Mouse (Mus musculus) limb, embryonic 12.5 days (tissue): ENCODE data around the gene Tpd52l1. TPM values are rescaled to one million over a fixed set of nuclear protein-coding genes. Genes with fewer than 3 reads are reported as not detected.

Experiments
- ATAC-seq: fragments of 200-750 bp; cut with Nextera tagmentation; 2 replicates; pipeline ENCODE4 v1.8.0; 2017; ENCODE audit warnings: low read depth, moderate TSS enrichment; ENCODE audit not compliant: insufficient number of reproducible peaks, insufficient read depth, low FRiP score, low TSS enrichment
- H3K27ac ChIP-seq: fragments of 300-500 bp; sonication (generic); 2 replicates; pipeline ENCODE4 v1.5.1; 2016; ENCODE audit warnings: mild to moderate bottlenecking, moderate library complexity
- H3K27me3 ChIP-seq: fragments of 300-500 bp; sonication (generic); 2 replicates; pipeline ENCODE4 v1.6.1; 2016; ENCODE audit warnings: mild to moderate bottlenecking, moderate library complexity
- H3K36me3 ChIP-seq: fragments of 300-500 bp; sonication (generic); 2 replicates; pipeline ENCODE4 v1.6.1; 2016; ENCODE audit warnings: mild to moderate bottlenecking, moderate library complexity
- H3K4me1 ChIP-seq: fragments of 300-500 bp; sonication (generic); replicated peaks from 2 replicates; pipeline ENCODE4 v1.6.1; 2016
- H3K4me2 ChIP-seq: fragments of 300-500 bp; sonication (generic); 2 replicates; pipeline ENCODE4 v1.6.1; 2016; ENCODE audit warnings: mild to moderate bottlenecking, moderate library complexity
- H3K4me3 ChIP-seq: fragments of 300-500 bp; sonication (generic); replicated peaks from 2 replicates; pipeline ENCODE4 v1.5.1; 2016; ENCODE audit warnings: mild to moderate bottlenecking
- H3K9ac ChIP-seq: fragments of 300-500 bp; sonication (generic); replicated peaks from 2 replicates; pipeline ENCODE4 v1.6.1; 2016; ENCODE audit warnings: mild to moderate bottlenecking, moderate library complexity
- H3K9me3 ChIP-seq: fragments of 300-500 bp; sonication (generic); 2 replicates; pipeline ENCODE4 v1.6.1; 2016; ENCODE audit warnings: mild to moderate bottlenecking, moderate library complexity
- WGBS: fragments of 180-500 bp; shearing (Covaris S2); methylation state at CpG from one replicate; pipeline ENCODE4 v1.1.7; 2016; 5-methylcytosine and 5-hydroxymethylcytosine counted together
- polyA plus RNA-seq: library from polyadenylated mRNA; unstranded; fragments of >200 nt; fragmentation: Nextera tagmentation; extraction: Ambion mirVana; gene quantifications from 2 replicates; pipeline ENCODE4 v1.2.1, GENCODE M21; 2016

Gene Tpd52l1
- polyA plus RNA-seq, 1 experiment from 2014 or later = 40.9 TPM

DNA sequence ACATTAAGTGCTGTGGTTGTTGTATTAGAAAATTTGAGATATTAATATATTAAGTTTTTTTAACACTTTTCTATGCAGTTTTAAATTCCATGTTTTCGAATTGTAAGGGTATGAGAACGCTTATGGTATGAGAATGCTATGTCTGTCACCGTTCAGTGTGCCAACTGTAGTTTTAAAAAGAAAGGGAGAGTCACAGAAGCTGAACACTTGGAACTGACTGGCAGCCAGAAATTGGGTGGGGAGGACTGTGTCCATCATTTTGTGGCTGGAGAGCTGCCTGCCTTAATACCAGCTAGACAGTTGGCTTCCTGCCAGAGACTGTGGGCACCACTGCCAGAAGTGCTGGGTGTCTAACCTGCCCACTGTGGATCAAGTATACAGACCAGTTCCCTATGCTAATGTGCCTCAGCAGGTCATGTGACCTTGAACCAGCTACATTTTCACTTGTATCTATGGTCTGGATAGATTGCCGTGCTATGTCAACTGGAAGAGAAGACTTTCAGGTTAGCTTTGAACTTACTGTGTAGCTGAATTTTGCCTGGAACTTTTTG lies 114.5 kb downstream of the Tpd52l1 start:
- Histone ChIP-seq H3K27ac (no peak overlapping the region), H3K36me3 (peaks cover 25% of the 10 kb centered on the region), H3K9ac (no peak overlapping the region), H3K4me2 (no peak overlapping the region), H3K27me3 (no peaks in the 10 kb centered on the region), H3K4me3 (no peak overlapping the region), H3K4me1 (no peaks in the 10 kb centered on the region), H3K9me3 (no peaks in the 10 kb centered on the region)
- ATAC-seq = no peak
- 86% methylated on average over 4 of the region's 4 CpGs for WGBS

DNA sequence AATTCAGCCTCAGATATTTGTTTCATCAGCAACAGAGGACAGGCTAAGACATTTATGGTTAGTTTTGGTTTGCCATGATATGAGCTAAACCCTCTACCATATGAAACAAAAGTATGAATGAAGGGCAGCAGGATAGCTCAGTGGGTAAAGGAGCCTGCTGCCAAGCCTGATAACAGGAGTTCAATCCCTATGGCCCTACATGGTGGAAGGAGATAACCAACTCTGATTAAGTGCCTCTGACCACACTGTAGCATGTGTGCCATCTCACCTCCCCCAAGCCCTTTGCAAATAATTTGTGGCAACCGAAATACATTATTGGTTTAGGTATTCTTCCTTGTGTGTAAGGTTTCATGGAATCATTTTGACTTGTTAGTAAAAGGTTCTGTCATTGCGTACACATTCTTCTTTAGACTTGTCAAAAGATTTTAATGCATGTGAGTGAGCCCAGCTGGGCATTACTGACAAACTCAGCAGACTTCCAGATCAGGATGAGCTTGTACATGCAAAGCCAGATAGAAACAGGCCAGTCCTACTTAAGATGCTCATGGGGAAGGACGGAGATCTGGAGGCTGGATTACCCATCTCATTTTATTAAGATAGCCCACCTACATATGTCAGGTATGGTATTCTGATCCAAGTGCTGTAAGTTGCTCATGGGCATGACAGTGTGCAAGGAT lies 115.3 kb downstream of the Tpd52l1 start:
- no peak overlapping the region for H3K4me2 ChIP-seq
- H3K27me3 ChIP-seq = no peaks in the 10 kb centered on the region
- H3K4me1 ChIP-seq = no peaks in the 10 kb centered on the region
- peaks cover 33% of the 10 kb centered on the region for H3K36me3 ChIP-seq
- 88% methylated on average over 3 of the region's 3 CpGs for WGBS
- H3K9me3 ChIP-seq = no peaks in the 10 kb centered on the region
- H3K27ac ChIP-seq = no peak overlapping the region
- H3K4me3 ChIP-seq = no peak overlapping the region
- H3K9ac ChIP-seq = no peak overlapping the region
- no peak for ATAC-seq

DNA sequence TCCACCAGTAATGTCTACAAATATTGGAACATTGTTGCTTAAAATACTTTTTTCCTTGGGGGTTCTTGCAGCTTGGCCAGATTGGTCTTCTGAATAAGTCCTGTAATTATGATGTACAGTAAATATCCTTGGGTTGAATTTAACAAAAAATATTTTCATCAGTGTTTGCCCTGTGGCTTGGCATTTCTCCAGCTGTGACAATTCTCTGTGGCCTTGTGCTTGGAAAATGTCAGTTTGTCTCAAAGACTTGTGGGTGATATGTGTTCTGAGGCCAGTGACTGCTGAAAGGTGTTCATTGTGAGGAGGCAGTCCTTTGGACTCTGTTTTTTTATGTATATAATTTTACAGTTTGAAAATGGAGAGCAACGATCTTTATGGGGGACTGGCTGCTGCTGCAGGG lies 116.3 kb downstream of the Tpd52l1 start:
- no peak for ATAC-seq
- WGBS = 69% methylated on average over 1 of the region's 1 CpGs

DNA sequence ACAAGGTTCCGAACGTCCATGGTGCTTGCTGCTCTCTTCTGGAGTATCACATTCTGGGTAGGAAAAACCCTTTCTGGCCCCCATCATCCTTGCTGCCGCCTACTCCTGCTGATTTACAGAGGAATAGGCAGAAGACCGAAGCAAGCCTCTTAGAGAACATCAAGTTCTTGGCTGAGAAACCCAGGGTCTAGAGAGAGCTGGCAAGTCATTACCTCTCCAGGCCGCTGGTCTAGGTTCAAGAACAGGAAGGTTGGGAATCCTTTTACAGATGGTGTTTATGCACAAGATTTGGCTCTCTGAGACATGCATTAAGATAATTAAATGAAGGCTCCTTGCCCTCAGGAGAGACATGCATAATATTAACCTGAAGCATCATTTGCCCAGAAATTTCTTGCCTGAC lies 127.3 kb downstream of the Tpd52l1 start:
- Histone ChIP-seq H3K27ac (no peak overlapping the region), H3K4me2 (no peak overlapping the region), H3K9ac (no peak overlapping the region), H3K27me3 (no peaks in the 10 kb centered on the region), H3K4me1 (peaks cover 6% of the 10 kb centered on the region), H3K9me3 (0 out of 2 replicates have a peak, but pooled peaks cover under 1% of the 10 kb centered on the region), H3K4me3 (no peak overlapping the region), H3K36me3 (peaks cover 49% of the 10 kb centered on the region)
- 76% methylated on average over 5 of the region's 5 CpGs for WGBS
- no peak for ATAC-seq

More for the DNA sequence above, 116.3 kb downstream of the Tpd52l1 start:
- Histone ChIP-seq H3K4me2 (no peak overlapping the region), H3K27ac (no peak overlapping the region), H3K9me3 (no peaks in the 10 kb centered on the region), H3K4me3 (no peak overlapping the region), H3K36me3 (peaks cover 33% of the 10 kb centered on the region), H3K27me3 (no peaks in the 10 kb centered on the region), H3K9ac (no peak overlapping the region), H3K4me1 (no peaks in the 10 kb centered on the region)

DNA sequence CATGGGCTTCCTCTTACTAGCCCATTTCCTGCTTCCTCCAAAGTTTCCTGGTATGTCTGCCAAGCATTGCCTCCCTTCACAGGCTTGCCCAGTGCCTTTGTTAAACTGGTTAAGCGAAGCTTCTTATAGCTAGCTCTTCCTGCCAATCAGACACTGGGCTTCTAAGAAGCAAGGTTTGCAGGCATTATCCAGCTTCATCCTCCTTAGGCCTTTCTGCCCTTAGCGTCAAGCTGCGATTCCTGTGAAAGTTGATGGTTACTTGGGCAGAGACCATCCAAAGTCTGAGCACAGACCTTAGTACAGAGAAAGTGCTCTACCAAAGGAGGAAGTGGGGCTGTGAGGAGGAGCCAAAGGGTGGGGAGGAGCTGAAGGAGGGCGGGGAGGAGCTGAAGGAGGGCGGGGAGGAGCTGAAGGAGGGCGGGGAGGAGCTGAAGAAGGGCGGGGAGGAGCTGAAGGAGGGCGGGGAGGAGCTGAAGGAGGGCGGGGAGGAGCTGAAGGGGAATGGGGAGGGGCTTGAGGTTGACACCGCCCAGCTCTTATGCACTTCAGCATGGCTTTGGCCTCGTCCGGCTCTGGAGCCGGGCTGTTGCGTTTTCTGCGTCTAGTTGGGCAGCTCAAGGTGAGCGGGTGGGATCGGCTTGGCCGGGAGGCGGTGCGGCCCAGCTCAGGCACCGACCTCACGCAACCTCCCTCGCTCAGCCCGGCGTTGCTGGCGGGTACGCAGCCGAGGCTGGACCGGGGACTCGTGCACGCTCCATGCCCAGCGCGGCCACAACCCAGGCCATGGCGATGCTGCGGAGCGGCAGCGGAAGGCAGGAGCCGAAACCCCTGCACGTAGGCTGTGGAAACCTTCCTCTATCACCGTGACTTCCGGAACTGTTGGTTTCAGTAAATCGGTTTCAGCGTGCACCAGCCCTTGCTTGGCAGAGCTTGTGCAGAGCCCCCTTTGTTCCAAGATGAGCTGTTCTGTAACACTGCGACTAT lies 132.6 kb downstream of the Tpd52l1 start, which contains the start of gene Hddc2:
TSS of gene Hddc2 (plus strand) at position 519 of the 984 bp plus-strand sequence.
- H3K9ac ChIP-seq = peak within 1 kb of the TSS; percentile 77
- ATAC-seq = peak; percentile 94
- H3K4me1 ChIP-seq = peaks cover 6% of the 10 kb centered on the region
- no peaks in the 10 kb centered on the region for H3K9me3 ChIP-seq
- peaks cover 19% of the 10 kb centered on the region for H3K36me3 ChIP-seq
- WGBS = 3% methylated on average over 43 of the region's 44 CpGs
- H3K4me3 ChIP-seq = peak within 1 kb of the TSS; percentile 62
- peak within 1 kb of the TSS; percentile 94 for H3K27ac ChIP-seq
- H3K4me2 ChIP-seq = peak within 1 kb of the TSS; percentile 63
- no peaks in the 10 kb centered on the region for H3K27me3 ChIP-seq

DNA sequence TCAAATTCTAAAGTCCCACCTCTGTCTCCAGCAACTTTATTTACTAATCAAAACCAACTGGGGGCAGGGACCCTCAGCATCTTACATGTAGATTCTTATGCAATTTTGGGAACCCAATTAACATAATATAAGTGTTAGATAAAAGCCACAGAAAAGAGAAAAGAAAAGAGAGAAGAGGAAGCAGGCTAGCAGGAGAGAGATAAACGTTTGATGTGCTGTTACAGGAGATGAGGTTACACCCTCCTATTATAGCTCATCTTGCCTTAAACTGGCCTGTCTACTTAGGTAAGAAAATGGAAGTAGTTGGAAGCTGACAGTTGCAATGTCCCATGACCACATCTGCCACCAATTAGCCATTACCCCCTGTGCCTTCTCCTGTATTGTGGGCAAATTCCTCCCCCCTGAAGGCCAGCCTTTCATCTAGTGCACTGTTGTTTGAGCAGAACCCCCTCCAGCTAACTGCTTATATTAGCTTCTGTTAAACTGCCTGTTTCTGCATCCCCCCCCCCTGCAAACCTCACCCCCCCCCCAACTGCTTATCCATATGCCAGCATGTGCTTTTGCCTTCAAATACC lies 138.6 kb downstream of the Tpd52l1 start:
- no peak overlapping the region for H3K27ac ChIP-seq
- H3K4me3 ChIP-seq = no peak overlapping the region
- WGBS = 3% methylated on average over 1 of the region's 1 CpGs
- H3K9me3 ChIP-seq = no peaks in the 10 kb centered on the region
- H3K4me1 ChIP-seq = peaks cover 9% of the 10 kb centered on the region
- no peak overlapping the region for H3K4me2 ChIP-seq
- no peaks in the 10 kb centered on the region for H3K36me3 ChIP-seq
- no peak overlapping the region for H3K9ac ChIP-seq
- 0 out of 2 replicates have a peak, but pooled peaks cover 4% of the 10 kb centered on the region for H3K27me3 ChIP-seq
- ATAC-seq = no peak

DNA sequence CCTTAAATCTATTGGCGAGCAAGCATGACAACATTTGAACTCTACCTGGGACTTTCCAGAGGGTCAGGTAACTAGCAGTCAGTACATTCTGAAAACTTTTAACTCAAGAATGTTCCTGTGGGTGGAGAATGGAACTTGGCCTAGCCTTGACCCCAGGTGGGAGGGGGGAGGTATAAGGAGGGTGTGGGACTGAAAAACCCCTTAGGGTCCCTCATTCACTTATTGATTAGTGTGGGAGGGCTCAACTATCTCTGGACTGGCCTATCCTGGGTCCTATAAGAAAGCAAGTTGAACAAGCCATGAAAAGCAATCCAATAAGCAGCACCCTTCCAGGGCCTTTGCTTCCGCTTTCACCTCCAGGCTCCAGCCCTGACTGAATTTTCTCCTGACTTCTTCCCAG lies 142.3 kb downstream of the Tpd52l1 start:
- no peak overlapping the region for H3K4me3 ChIP-seq
- H3K9ac ChIP-seq = no peak overlapping the region
- no peak overlapping the region for H3K4me2 ChIP-seq
- H3K9me3 ChIP-seq = no peaks in the 10 kb centered on the region
- no peak overlapping the region for H3K27ac ChIP-seq
- no peak for ATAC-seq
- peaks cover 26% of the 10 kb centered on the region for H3K4me1 ChIP-seq
- H3K36me3 ChIP-seq = no peaks in the 10 kb centered on the region
- 0 out of 2 replicates have a peak, but pooled peaks cover 4% of the 10 kb centered on the region for H3K27me3 ChIP-seq
- WGBS = 93% methylated on average over 2 of the region's 2 CpGs

DNA sequence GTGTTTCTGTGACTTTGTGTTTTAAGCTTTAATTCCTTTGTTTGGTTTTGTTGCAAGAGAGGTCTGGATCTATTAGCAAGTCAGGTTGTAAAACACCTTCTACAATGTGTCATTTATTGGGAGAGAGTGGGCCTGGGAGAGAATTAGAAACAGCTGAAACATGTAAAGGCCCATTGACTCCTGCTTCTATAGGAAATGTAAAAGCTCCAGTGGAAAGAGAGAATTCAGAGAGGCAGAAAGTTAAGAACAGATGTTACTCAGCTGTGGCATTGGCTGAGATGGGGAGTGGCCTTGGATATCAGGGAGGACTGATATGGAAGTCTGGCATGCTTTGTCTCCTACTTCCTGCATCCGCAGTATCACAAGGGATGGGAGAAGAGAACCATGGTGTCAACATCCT lies 145.5 kb downstream of the Tpd52l1 start:
- H3K4me2 ChIP-seq = no peak overlapping the region
- H3K36me3 ChIP-seq = no peaks in the 10 kb centered on the region
- H3K27ac ChIP-seq = no peak overlapping the region
- no peak overlapping the region for H3K4me3 ChIP-seq
- 0 out of 2 replicates have a peak, but pooled peaks cover 4% of the 10 kb centered on the region for H3K27me3 ChIP-seq
- peaks cover 17% of the 10 kb centered on the region for H3K4me1 ChIP-seq
- H3K9ac ChIP-seq = no peak overlapping the region
- ATAC-seq = peak; percentile 75
- no peaks in the 10 kb centered on the region for H3K9me3 ChIP-seq
- WGBS = 24% methylated on average over 1 of the region's 1 CpGs

DNA sequence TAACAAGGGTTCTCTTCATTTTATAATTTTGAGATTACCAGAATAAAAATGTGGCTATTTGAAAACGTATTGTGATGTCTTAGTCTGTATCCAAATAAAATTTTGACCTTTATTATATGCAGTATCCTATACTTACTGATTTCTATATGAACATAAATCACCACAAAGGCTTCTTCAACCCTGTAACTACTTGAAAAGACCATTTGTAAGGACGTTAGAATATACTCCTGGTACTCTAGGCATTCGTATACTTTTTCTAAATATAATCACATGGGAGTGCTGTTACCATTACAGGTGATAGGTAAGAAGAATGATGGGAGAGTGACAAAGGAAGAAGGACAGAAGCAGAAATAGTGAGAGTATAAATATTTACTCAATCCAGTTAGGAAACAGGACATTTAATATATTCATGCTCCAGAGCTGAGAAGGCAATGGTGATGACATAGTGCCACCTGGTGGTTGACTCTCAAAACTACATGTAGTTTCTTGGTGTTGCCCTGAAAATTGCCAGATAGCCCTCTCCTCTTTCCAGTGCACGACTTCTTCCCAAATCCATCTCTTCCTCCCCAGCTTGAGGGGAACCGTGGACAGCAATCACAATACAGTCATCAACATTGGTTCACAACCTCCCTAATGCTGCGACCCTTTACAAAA lies 146.7 kb downstream of the Tpd52l1 start:
- WGBS = 40% methylated on average over 6 of the region's 6 CpGs
- H3K9me3 ChIP-seq = no peaks in the 10 kb centered on the region
- no peak overlapping the region for H3K4me2 ChIP-seq
- 0 out of 2 replicates have a peak, but pooled peaks have one; percentile 35 for ATAC-seq
- no peaks in the 10 kb centered on the region for H3K36me3 ChIP-seq
- H3K4me3 ChIP-seq = no peak overlapping the region
- H3K27ac ChIP-seq = no peak overlapping the region
- no peak overlapping the region for H3K9ac ChIP-seq
- peaks cover 17% of the 10 kb centered on the region for H3K4me1 ChIP-seq
- H3K27me3 ChIP-seq = 0 out of 2 replicates have a peak, but pooled peaks cover under 1% of the 10 kb centered on the region

DNA sequence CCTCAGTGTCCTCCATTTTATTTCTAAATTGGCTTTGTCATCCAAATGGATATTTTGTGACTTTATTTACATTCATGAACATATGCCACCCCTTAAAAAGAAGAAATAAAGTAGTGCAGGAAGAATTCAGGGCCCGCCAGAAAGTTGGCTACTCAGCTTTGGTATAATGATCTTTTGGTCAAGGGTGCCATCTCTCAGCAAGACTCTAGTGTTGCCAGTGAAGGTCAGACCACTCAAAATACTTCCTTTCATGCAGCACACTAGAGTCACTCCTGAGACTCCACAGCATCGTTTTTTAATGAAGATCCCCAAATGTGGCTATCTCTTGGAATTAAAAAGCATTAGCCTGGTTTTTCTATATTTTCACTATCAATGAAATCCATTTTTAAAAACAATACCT lies 147.5 kb downstream of the Tpd52l1 start:
- no peak overlapping the region for H3K9ac ChIP-seq
- H3K4me2 ChIP-seq = no peak overlapping the region
- no peaks in the 10 kb centered on the region for H3K27me3 ChIP-seq
- H3K4me1 ChIP-seq = peaks cover 17% of the 10 kb centered on the region
- H3K36me3 ChIP-seq = no peaks in the 10 kb centered on the region
- H3K27ac ChIP-seq = no peak overlapping the region
- no peak for ATAC-seq
- no peak overlapping the region for H3K4me3 ChIP-seq
- no peaks in the 10 kb centered on the region for H3K9me3 ChIP-seq
- 60% methylated on average over 2 of the region's 2 CpGs for WGBS
